Mouse (Mus musculus) urinary bladder, postnatal 14 days (tissue): ENCODE results near the gene Gm48552.
A peak's percentile ranks its signal among the peaks of the same experiment; 100 is the strongest.

Experiments
- DNase-seq: peaks from one replicate; pipeline ENCODE4 v3.0.0; 2021; ENCODE audit warnings: low spot score

Gene Gm48552

GRCm38 (mm10) chr10:81388505-81389055 lies at the start of gene Gm48552:
Gene Gm48552 (plus strand): TSS chr10:81389005.
- no peak for DNase-seq

GRCm38 (mm10) chr10:81340551-81341332 lies 48.1 kb upstream of the Gm48552 start:
- no peak for DNase-seq

- peak; percentile 70 for DNase-seq
These were observed 47.4 kb upstream of the Gm48552 start for GRCm38 (mm10) chr10:81341333-81341949.

- DNase-seq: no peak
These were observed 45.9 kb upstream of the Gm48552 start, which contains the start of gene Gipc3 for GRCm38 (mm10) chr10:81342686-81343505. Gene Gipc3 (minus strand): TSS chr10:81343266.

GRCm38 (mm10) chr10:81344421-81345161 lies 44.2 kb upstream of the Gm48552 start:
- no peak for DNase-seq

GRCm38 (mm10) chr10:81345162-81345534 lies 43.7 kb upstream of the Gm48552 start:
- no peak for DNase-seq

GRCm38 (mm10) chr10:81346453-81347067 lies 42.2 kb upstream of the Gm48552 start:
- DNase-seq: peak; percentile 77

- peak; percentile 64 for DNase-seq
These were observed 39.7 kb upstream of the Gm48552 start for GRCm38 (mm10) chr10:81349146-81349545.

GRCm38 (mm10) chr10:81349961-81350350 lies 38.8 kb upstream of the Gm48552 start:
- DNase-seq: no peak

GRCm38 (mm10) chr10:81350351-81351063 lies 38.3 kb upstream of the Gm48552 start, which contains the start of gene Hmg20b:
Gene Hmg20b (minus strand): TSS chr10:81350480.
- DNase-seq: peak; percentile 99

- no peak for DNase-seq
These were observed 37.0 kb upstream of the Gm48552 start for GRCm38 (mm10) chr10:81351678-81352291.

GRCm38 (mm10) chr10:81354738-81355477 lies 33.9 kb upstream of the Gm48552 start:
- DNase-seq: no peak

- DNase-seq: no peak
These were observed 33.3 kb upstream of the Gm48552 start for GRCm38 (mm10) chr10:81355533-81355932.

GRCm38 (mm10) chr10:81356352-81356990 lies 32.3 kb upstream of the Gm48552 start:
- no peak for DNase-seq

- peak; percentile 93 for DNase-seq
These were observed 31.6 kb upstream of the Gm48552 start, which contains the start of gene Mfsd12 for GRCm38 (mm10) chr10:81356991-81357844. Gene Mfsd12 (plus strand): TSS chr10:81357491.

GRCm38 (mm10) chr10:81358209-81358608 lies 30.6 kb upstream of the Gm48552 start:
- no peak for DNase-seq

- no peak for DNase-seq
These were observed 30.0 kb upstream of the Gm48552 start for GRCm38 (mm10) chr10:81358841-81359240.

GRCm38 (mm10) chr10:81360721-81361120 lies 28.1 kb upstream of the Gm48552 start:
- DNase-seq: no peak
